Mouse (Mus musculus) liver, embryonic 15.5 days (tissue): ENCODE measurements around the gene Arhgef28. TPM values are rescaled to one million over a fixed set of nuclear protein-coding genes. Genes with fewer than 3 reads are reported as not detected.
"Not testable (repeated sequence)": the region's sequence is repeated elsewhere in the genome, so short reads cannot be mapped to it uniquely, and the experiment has no call there.

Experiments
- ATAC-seq: fragments of 200-750 bp; cut with Nextera tagmentation; 2 replicates; pipeline ENCODE4 v1.8.0; 2017; ENCODE audit warnings: moderate number of reproducible peaks, mild to moderate bottlenecking, moderate library complexity; ENCODE audit not compliant: insufficient read depth
- H3K27ac ChIP-seq: fragments of 300-500 bp; sonication (generic); replicated peaks from 2 replicates; pipeline ENCODE4 v1.5.1; 2015; ENCODE audit warnings: mild to moderate bottlenecking, inconsistent platforms
- H3K27me3 ChIP-seq: fragments of 300-500 bp; sonication (generic); 2 replicates; pipeline ENCODE4 v1.6.1; 2015; ENCODE audit warnings: mild to moderate bottlenecking, inconsistent platforms
- H3K36me3 ChIP-seq: fragments of 300-500 bp; sonication (generic); replicated peaks from 2 replicates; pipeline ENCODE4 v1.6.1; 2015; ENCODE audit warnings: moderate library complexity, mild to moderate bottlenecking, inconsistent platforms
- H3K4me1 ChIP-seq: fragments of 300-500 bp; sonication (generic); replicated peaks from 2 replicates; pipeline ENCODE4 v1.6.1; 2015; ENCODE audit warnings: inconsistent platforms
- H3K4me2 ChIP-seq: fragments of 300-500 bp; sonication (generic); 2 replicates; pipeline ENCODE4 v1.6.1; 2015; ENCODE audit warnings: moderate library complexity, mild to moderate bottlenecking, inconsistent platforms
- H3K4me3 ChIP-seq: fragments of 300-500 bp; sonication (generic); replicated peaks from 2 replicates; pipeline ENCODE4 v1.5.1; 2015; ENCODE audit warnings: mild to moderate bottlenecking, inconsistent platforms
- H3K9ac ChIP-seq: fragments of 300-500 bp; sonication (generic); 2 replicates; pipeline ENCODE4 v1.6.1; 2015; ENCODE audit warnings: moderate library complexity, mild to moderate bottlenecking, inconsistent platforms
- H3K9me3 ChIP-seq: fragments of 300-500 bp; sonication (generic); replicated peaks from 2 replicates; pipeline ENCODE4 v1.6.1; 2016; ENCODE audit warnings: inconsistent platforms
- WGBS: fragments of 180-500 bp; shearing (Covaris S2); methylation state at CpG from one replicate; pipeline ENCODE4 v1.1.7; 2015; ENCODE audit warnings: mixed read lengths; ENCODE audit not compliant: insufficient replicate concordance; 5-methylcytosine and 5-hydroxymethylcytosine counted together
- polyA plus RNA-seq: library from polyadenylated mRNA; unstranded; fragments of >200 nt; fragmentation: Nextera tagmentation; extraction: Ambion mirVana; gene quantifications from 2 replicates; pipeline ENCODE4 v1.2.1, GENCODE M21; 2015

The Arhgef28 gene
- polyA plus RNA-seq, 1 experiment from 2014 or later, result 0.60 TPM

- Histone ChIP-seq H3K9me3 (no peaks in the 10 kb centered on the region), H3K27me3 (no peaks in the 10 kb centered on the region), H3K4me2 (no peak overlapping the region), H3K36me3 (no peaks in the 10 kb centered on the region), H3K4me1 (no peaks in the 10 kb centered on the region), H3K9ac (no peak overlapping the region), H3K27ac (no peak overlapping the region), H3K4me3 (no peak overlapping the region)
- ATAC-seq, result no peak
- 64% methylated on average over 2 of the region's 2 CpGs for WGBS
These were observed 95.2 kb downstream of the Arhgef28 start for GRCm38 (mm10) chr13:98111021-98111420.

GRCm38 (mm10) chr13:98108481-98108880, 97.8 kb downstream of the Arhgef28 start:
- not testable (repeated sequence) for ATAC-seq, H3K4me1 ChIP-seq, H3K4me2 ChIP-seq, H3K36me3 ChIP-seq, H3K27me3 ChIP-seq, H3K27ac ChIP-seq, H3K9ac ChIP-seq, H3K4me3 ChIP-seq, H3K9me3 ChIP-seq
- WGBS, result 66% methylated on average over 3 of the region's 3 CpGs

- Histone ChIP-seq H3K4me2 (no peak overlapping the region), H3K36me3 (no peaks in the 10 kb centered on the region), H3K4me3 (no peak overlapping the region), H3K27me3 (no peaks in the 10 kb centered on the region), H3K9me3 (no peaks in the 10 kb centered on the region), H3K4me1 (no peaks in the 10 kb centered on the region), H3K9ac (no peak overlapping the region), H3K27ac (no peak overlapping the region)
- no peak for ATAC-seq
- WGBS, result 43% methylated on average over 2 of the region's 2 CpGs
These were observed 98.6 kb downstream of the Arhgef28 start for GRCm38 (mm10) chr13:98107621-98108020.

GRCm38 (mm10) chr13:98095966-98096365, 110.3 kb downstream of the Arhgef28 start:
- no peak for ATAC-seq

GRCm38 (mm10) chr13:98094332-98094731, 111.9 kb downstream of the Arhgef28 start:
- Histone ChIP-seq H3K4me2 (no peak overlapping the region), H3K9me3 (no peaks in the 10 kb centered on the region), H3K4me1 (peaks cover 8% of the 10 kb centered on the region), H3K27me3 (no peaks in the 10 kb centered on the region), H3K27ac (no peak overlapping the region), H3K36me3 (no peaks in the 10 kb centered on the region), H3K9ac (no peak overlapping the region), H3K4me3 (no peak overlapping the region)
- WGBS, result 52% methylated on average over 3 of the region's 3 CpGs
- no peak for ATAC-seq

More at GRCm38 (mm10) chr13:98095966-98096365, 110.3 kb downstream of the Arhgef28 start:
- Histone ChIP-seq H3K9ac (no peak overlapping the region), H3K4me3 (no peak overlapping the region), H3K4me2 (no peak overlapping the region), H3K27me3 (no peaks in the 10 kb centered on the region), H3K9me3 (no peaks in the 10 kb centered on the region), H3K4me1 (peaks cover 8% of the 10 kb centered on the region), H3K36me3 (no peaks in the 10 kb centered on the region), H3K27ac (no peak overlapping the region)
- 59% methylated on average over 4 of the region's 4 CpGs for WGBS

- Histone ChIP-seq H3K9me3 (no peaks in the 10 kb centered on the region), H3K27me3 (no peaks in the 10 kb centered on the region), H3K27ac (no peak overlapping the region), H3K4me2 (no peak overlapping the region), H3K4me1 (peaks cover 8% of the 10 kb centered on the region), H3K9ac (no peak overlapping the region), H3K4me3 (no peak overlapping the region), H3K36me3 (no peaks in the 10 kb centered on the region)
- 35% methylated on average over 9 of the region's 9 CpGs for WGBS
- ATAC-seq, result no peak
These were observed 112.8 kb downstream of the Arhgef28 start for GRCm38 (mm10) chr13:98093483-98093882.

GRCm38 (mm10) chr13:98092354-98093002, 113.8 kb downstream of the Arhgef28 start:
- WGBS, result 58% methylated on average over 12 of the region's 12 CpGs
- Histone ChIP-seq H3K27ac (no peak overlapping the region), H3K4me3 (no peak overlapping the region), H3K9me3 (no peaks in the 10 kb centered on the region), H3K4me2 (no peak overlapping the region), H3K4me1 (peaks cover 8% of the 10 kb centered on the region), H3K9ac (no peak overlapping the region), H3K27me3 (no peaks in the 10 kb centered on the region), H3K36me3 (no peaks in the 10 kb centered on the region)
- ATAC-seq, result peak; percentile 47

- 66% methylated on average over 4 of the region's 4 CpGs for WGBS
- no peak for ATAC-seq
- Histone ChIP-seq H3K27me3 (no peaks in the 10 kb centered on the region), H3K9ac (no peak overlapping the region), H3K4me1 (no peaks in the 10 kb centered on the region), H3K9me3 (no peaks in the 10 kb centered on the region), H3K36me3 (no peaks in the 10 kb centered on the region), H3K27ac (no peak overlapping the region), H3K4me3 (no peak overlapping the region), H3K4me2 (no peak overlapping the region)
These were observed 126.6 kb downstream of the Arhgef28 start for GRCm38 (mm10) chr13:98079640-98080039.

- Histone ChIP-seq H3K4me1 (no peaks in the 10 kb centered on the region), H3K27me3 (no peaks in the 10 kb centered on the region), H3K27ac (no peak overlapping the region), H3K4me3 (no peak overlapping the region), H3K9me3 (no peaks in the 10 kb centered on the region), H3K36me3 (no peaks in the 10 kb centered on the region), H3K9ac (no peak overlapping the region), H3K4me2 (no peak overlapping the region)
- ATAC-seq, result no peak
- 71% methylated on average over 5 of the region's 5 CpGs for WGBS
These were observed 128.0 kb downstream of the Arhgef28 start for GRCm38 (mm10) chr13:98078251-98078650.

GRCm38 (mm10) chr13:98077216-98077615, 129.0 kb downstream of the Arhgef28 start:
- ATAC-seq, result no peak
- WGBS, result 69% methylated on average over 12 of the region's 12 CpGs
- no peaks in the 10 kb centered on the region for H3K27me3 ChIP-seq
- no peaks in the 10 kb centered on the region for H3K9me3 ChIP-seq
- no peaks in the 10 kb centered on the region for H3K4me1 ChIP-seq
- no peak overlapping the region for H3K9ac ChIP-seq
- H3K36me3 ChIP-seq, result no peaks in the 10 kb centered on the region
- no peak overlapping the region for H3K27ac ChIP-seq
- H3K4me2 ChIP-seq, result no peak overlapping the region
- no peak overlapping the region for H3K4me3 ChIP-seq

- no peaks in the 10 kb centered on the region for H3K36me3 ChIP-seq
- ATAC-seq, result no peak
- no peaks in the 10 kb centered on the region for H3K9me3 ChIP-seq
- no peaks in the 10 kb centered on the region for H3K27me3 ChIP-seq
- H3K27ac ChIP-seq, result no peak overlapping the region
- H3K9ac ChIP-seq, result no peak overlapping the region
- no peaks in the 10 kb centered on the region for H3K4me1 ChIP-seq
- WGBS, result 61% methylated on average over 11 of the region's 11 CpGs
- no peak overlapping the region for H3K4me2 ChIP-seq
- no peak overlapping the region for H3K4me3 ChIP-seq
These were observed 131.4 kb downstream of the Arhgef28 start for GRCm38 (mm10) chr13:98074871-98075270.

GRCm38 (mm10) chr13:98073190-98073589, 133.0 kb downstream of the Arhgef28 start:
- Histone ChIP-seq H3K4me3 (no peak overlapping the region), H3K4me1 (no peaks in the 10 kb centered on the region), H3K27me3 (no peaks in the 10 kb centered on the region), H3K9ac (no peak overlapping the region), H3K36me3 (no peaks in the 10 kb centered on the region), H3K27ac (no peak overlapping the region), H3K9me3 (no peaks in the 10 kb centered on the region), H3K4me2 (no peak overlapping the region)
- WGBS, result 56% methylated on average over 4 of the region's 4 CpGs
- ATAC-seq, result no peak
